Mouse (Mus musculus) spleen, embryonic (tissue): ENCODE results near the gene Mblac2.

Experiments used
- CTCF ChIA-PET: fragments of 350-600 bp; sonication (Branson Sonifier 250); formaldehyde crosslinking; loops from one replicate; lab custom pipeline; 2022; lab: Charles Lee

The Mblac2 gene

GRCm38 (mm10) chr13:81730362-81730761, 19.2 kb downstream of the Mblac2 start:
- CTCF ChIA-PET: no interaction called here

- CTCF ChIA-PET: no interaction called here
Measured at GRCm38 (mm10) chr13:81736606-81737005, 25.5 kb downstream of the Mblac2 start.

GRCm38 (mm10) chr13:81740898-81741297, 29.8 kb downstream of the Mblac2 start:
- CTCF ChIA-PET: no interaction called here

- CTCF ChIA-PET: no interaction called here
Measured at GRCm38 (mm10) chr13:81743391-81744091, 32.4 kb downstream of the Mblac2 start.

- CTCF ChIA-PET: no interaction called here
Measured at GRCm38 (mm10) chr13:81744092-81744396, 32.9 kb downstream of the Mblac2 start.

GRCm38 (mm10) chr13:81754878-81755277, 43.7 kb downstream of the Mblac2 start:
- CTCF ChIA-PET: no interaction called here

GRCm38 (mm10) chr13:81755324-81755723, 44.2 kb downstream of the Mblac2 start:
- CTCF ChIA-PET: no interaction called here

GRCm38 (mm10) chr13:81757058-81757660, 46.0 kb downstream of the Mblac2 start:
- CTCF ChIA-PET: no interaction called here

- CTCF ChIA-PET: no interaction called here
Measured at GRCm38 (mm10) chr13:81760379-81760778, 49.2 kb downstream of the Mblac2 start.

- CTCF ChIA-PET: no interaction called here
Measured at GRCm38 (mm10) chr13:81761566-81762186, 50.5 kb downstream of the Mblac2 start.

- CTCF ChIA-PET: interaction anchor here (0.6 kb wide), 1 partner anchor 1527 kb away, joined by 4 read pairs; no protein-coding TSS in a partner anchor
Measured at GRCm38 (mm10) chr13:81764173-81764572, 53.0 kb downstream of the Mblac2 start.

GRCm38 (mm10) chr13:81767038-81767659, 56.0 kb downstream of the Mblac2 start:
- CTCF ChIA-PET: interaction anchor here (0.7 kb wide), 1 partner anchor 885 kb away, joined by 4 read pairs; no protein-coding TSS in a partner anchor

- CTCF ChIA-PET: no interaction called here
Measured at GRCm38 (mm10) chr13:81776217-81776616, 65.1 kb downstream of the Mblac2 start.

GRCm38 (mm10) chr13:81782475-81782874, 71.3 kb downstream of the Mblac2 start:
- CTCF ChIA-PET: interaction anchor here (0.6 kb wide), 1 partner anchor 341 kb away, joined by 3 read pairs; no protein-coding TSS in a partner anchor

GRCm38 (mm10) chr13:81782971-81783404, 71.8 kb downstream of the Mblac2 start, which contains the start of gene Cetn3:
Gene Cetn3 (plus strand): TSS chr13:81783077.
- CTCF ChIA-PET: interaction anchor here (0.6 kb wide), 1 partner anchor 342 kb away, joined by 3 read pairs; no protein-coding TSS in a partner anchor

- CTCF ChIA-PET: interaction anchor here (0.6 to 0.9 kb wide), 3 partner anchors 9 to 342 kb away, joined by 3 to 4 read pairs (median 3); no protein-coding TSS in a partner anchor
Measured at GRCm38 (mm10) chr13:81783405-81784342, 72.5 kb downstream of the Mblac2 start.

GRCm38 (mm10) chr13:81785766-81786480, 74.8 kb downstream of the Mblac2 start:
- CTCF ChIA-PET: no interaction called here

GRCm38 (mm10) chr13:81790160-81790559, 79.0 kb downstream of the Mblac2 start:
- CTCF ChIA-PET: no interaction called here

GRCm38 (mm10) chr13:81791861-81792260, 80.7 kb downstream of the Mblac2 start:
- CTCF ChIA-PET: no interaction called here

GRCm38 (mm10) chr13:81793850-81794249, 82.7 kb downstream of the Mblac2 start:
- CTCF ChIA-PET: no interaction called here
